Mouse (Mus musculus) midbrain, embryonic 14.5 days (tissue): Measurements from ENCODE around the gene Coa4. TPM values are rescaled to one million over a fixed set of nuclear protein-coding genes. Genes with fewer than 3 reads are reported as not detected.

Source experiments
- ATAC-seq: fragments of 200-750 bp; cut with Nextera tagmentation; 2 replicates; pipeline ENCODE4 v1.8.0; 2017; ENCODE audit warnings: moderate number of reproducible peaks, moderate library complexity; ENCODE audit not compliant: low FRiP score, low TSS enrichment
- DNase-seq: peaks from one replicate; pipeline ENCODE4 v3.0.0-alpha.2; 2015
- H3K27ac ChIP-seq: fragments of 300-500 bp; sonication (generic); replicated peaks from 2 replicates; pipeline ENCODE4 v1.5.1; 2014; ENCODE audit warnings: mild to moderate bottlenecking, low read depth, low read length, moderate library complexity
- H3K27me3 ChIP-seq: fragments of 300-500 bp; sonication (generic); 2 replicates; pipeline ENCODE4 v1.6.1; 2014; ENCODE audit warnings: low read length, control low read depth, mixed read lengths; ENCODE audit not compliant: control insufficient read depth, insufficient read depth
- H3K36me3 ChIP-seq: fragments of 300-500 bp; sonication (generic); 2 replicates; pipeline ENCODE4 v1.6.1; 2014; ENCODE audit warnings: low read length, control low read depth; ENCODE audit not compliant: control insufficient read depth, insufficient read depth
- H3K4me1 ChIP-seq: fragments of 300-500 bp; sonication (generic); 2 replicates; pipeline ENCODE4 v1.6.1; 2014; ENCODE audit warnings: mild to moderate bottlenecking, antibody characterized with exemption, low read length, control low read depth; ENCODE audit not compliant: control insufficient read depth, insufficient read depth
- H3K4me2 ChIP-seq: fragments of 300-500 bp; sonication (generic); 2 replicates; pipeline ENCODE4 v1.6.1; 2014; ENCODE audit warnings: mild to moderate bottlenecking, low read length, moderate library complexity
- H3K4me3 ChIP-seq: fragments of 300-500 bp; sonication (generic); replicated peaks from 2 replicates; pipeline ENCODE4 v1.5.1; 2014; ENCODE audit warnings: low read depth, low read length
- H3K9ac ChIP-seq: fragments of 300-500 bp; sonication (generic); replicated peaks from 2 replicates; pipeline ENCODE4 v1.6.1; 2014; ENCODE audit warnings: mild to moderate bottlenecking, low read length, moderate library complexity
- H3K9me3 ChIP-seq: fragments of 300-500 bp; sonication (generic); 2 replicates; pipeline ENCODE4 v1.6.1; 2016; ENCODE audit warnings: low read length, control low read depth, mixed read lengths; ENCODE audit not compliant: control insufficient read depth
- WGBS: fragments of 180-500 bp; shearing (Covaris S2); extraction: QIAGEN DNeasy Blood & Tissue Kit; methylation state at CpG from one replicate; pipeline ENCODE4 v1.1.7; 2014; 5-methylcytosine and 5-hydroxymethylcytosine counted together
- polyA plus RNA-seq: library from polyadenylated mRNA; unstranded; fragments of >200 nt; fragmentation: Nextera tagmentation; extraction: Ambion mirVana; gene quantifications from 2 replicates; pipeline ENCODE4 v1.2.1, GENCODE M21; 2014

Coa4 gene
- polyA plus RNA-seq = 16.5 and 16.6 TPM in 2 replicates

DNA sequence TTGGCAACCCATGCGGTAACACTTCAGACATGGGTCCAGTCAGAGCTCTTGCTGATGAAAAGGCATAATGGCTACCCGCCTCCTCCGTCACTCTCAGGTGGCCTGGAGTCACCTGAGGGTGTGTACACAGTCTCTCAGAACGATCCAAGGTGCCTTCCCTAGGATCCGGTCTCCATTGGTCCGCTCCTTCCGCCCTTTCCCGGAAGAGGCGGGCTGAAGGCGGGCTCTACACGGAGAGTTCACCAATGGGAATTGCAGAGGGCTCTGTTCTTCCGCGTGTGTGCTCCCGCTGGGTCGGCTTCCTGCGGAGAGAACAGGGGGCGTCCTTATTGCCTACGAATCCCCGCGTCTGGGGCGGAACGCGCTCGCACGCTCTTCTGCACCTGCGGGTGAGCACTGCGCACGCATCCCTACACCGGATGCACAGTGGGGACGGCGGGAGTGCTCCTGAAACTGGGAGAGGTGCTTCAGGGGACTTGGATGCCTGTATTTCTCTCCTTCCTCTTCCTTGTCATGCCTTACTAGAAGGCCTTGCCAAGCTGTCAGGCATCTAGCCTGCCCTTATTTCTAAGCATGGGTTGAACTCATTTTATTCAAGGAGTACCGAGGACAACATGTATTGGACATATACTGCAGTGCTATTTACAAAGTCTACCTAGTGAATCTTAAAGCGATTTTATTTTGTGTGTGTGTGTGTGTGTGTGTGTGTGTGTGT is at the start of gene Coa4:
TSS of gene Coa4 (plus strand) at position 268 of the 715 bp plus-strand sequence.
- DNase-seq (peak; percentile 97), ATAC-seq (peak; percentile 98)
- WGBS = under 1% methylated on average over 33 of the region's 33 CpGs
- peak within 1 kb of the TSS; percentile 60 for H3K4me3 ChIP-seq
- peaks cover 16% of the 10 kb centered on the region for H3K36me3 ChIP-seq
- no peaks in the 10 kb centered on the region for H3K27me3 ChIP-seq
- no peaks in the 10 kb centered on the region for H3K9me3 ChIP-seq
- H3K4me1 ChIP-seq = peaks cover 10% of the 10 kb centered on the region
- H3K27ac ChIP-seq = peak within 1 kb of the TSS; percentile 85
- H3K9ac ChIP-seq = peak within 1 kb of the TSS; percentile 70
- H3K4me2 ChIP-seq = peak within 1 kb of the TSS; percentile 73

DNA sequence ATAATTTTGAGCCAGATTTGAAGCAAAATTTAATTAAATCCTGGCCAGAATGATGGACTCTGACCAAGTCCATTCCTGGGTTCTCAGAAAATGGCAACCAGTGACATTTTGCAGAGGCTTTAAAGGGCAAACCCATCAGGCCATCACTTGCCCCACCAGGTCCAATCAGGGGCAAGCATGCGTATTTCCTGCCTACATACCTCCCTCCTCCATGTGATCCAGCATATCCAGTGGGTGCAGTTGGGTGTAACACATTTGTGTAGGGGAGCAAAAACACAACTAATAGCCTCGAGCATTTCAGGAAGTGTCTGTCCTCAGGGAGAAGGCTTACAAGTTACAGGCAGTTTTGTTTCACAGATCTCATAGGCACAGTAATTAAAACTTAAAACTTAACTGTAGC is 49.6 kb upstream of the Coa4 start:
- no peak for ATAC-seq
- WGBS = 76% methylated on average over 2 of the region's 2 CpGs
- no peak overlapping the region for H3K9ac ChIP-seq
- no peak overlapping the region for H3K4me3 ChIP-seq
- DNase-seq = no peak
- H3K27ac ChIP-seq = no peak overlapping the region
- H3K4me2 ChIP-seq = no peak overlapping the region
- no peaks in the 10 kb centered on the region for H3K4me1 ChIP-seq
- no peaks in the 10 kb centered on the region for H3K27me3 ChIP-seq
- H3K9me3 ChIP-seq = no peaks in the 10 kb centered on the region
- no peaks in the 10 kb centered on the region for H3K36me3 ChIP-seq

DNA sequence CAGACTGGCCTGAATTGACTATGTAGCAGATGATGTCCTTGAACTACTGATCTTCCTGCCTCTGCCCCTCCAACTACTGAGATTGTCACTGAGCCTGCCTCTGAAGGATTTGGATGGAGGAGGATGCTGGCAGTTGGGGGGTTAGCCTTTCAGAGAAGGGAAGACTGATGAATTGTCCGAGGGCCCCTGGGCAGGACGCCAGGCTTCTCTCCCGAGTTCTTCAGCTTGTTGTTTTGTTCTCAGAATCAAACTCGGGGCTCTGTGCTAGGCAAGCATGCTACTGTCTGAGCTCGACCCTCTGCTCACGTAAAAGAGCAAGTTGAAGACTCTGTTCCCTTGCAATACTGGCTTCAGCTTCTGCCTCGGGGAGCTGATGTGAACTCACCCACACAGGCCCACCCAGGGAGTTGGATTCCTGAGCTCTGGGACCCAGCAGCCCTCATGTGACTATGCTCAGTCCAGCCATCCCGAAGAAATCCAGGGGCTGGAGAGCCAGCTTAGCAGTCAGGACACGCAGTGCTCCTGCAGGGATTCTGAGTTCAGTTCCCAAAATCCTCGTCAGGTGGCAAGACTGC is 48.3 kb upstream of the Coa4 start:
- H3K9ac ChIP-seq = no peak overlapping the region
- DNase-seq (peak; percentile 71), ATAC-seq (no peak)
- no peaks in the 10 kb centered on the region for H3K9me3 ChIP-seq
- 29% methylated on average over 10 of the region's 10 CpGs for WGBS
- no peaks in the 10 kb centered on the region; the same call in 1 of the 2 replicates for H3K27me3 ChIP-seq
- no peak overlapping the region for H3K4me3 ChIP-seq
- peaks cover 5% of the 10 kb centered on the region; the same call in 1 of the 2 replicates for H3K4me1 ChIP-seq
- no peak overlapping the region for H3K4me2 ChIP-seq
- H3K27ac ChIP-seq = peak overlapping the region; percentile 9; the same call in 1 of the 2 replicates
- H3K36me3 ChIP-seq = no peaks in the 10 kb centered on the region

DNA sequence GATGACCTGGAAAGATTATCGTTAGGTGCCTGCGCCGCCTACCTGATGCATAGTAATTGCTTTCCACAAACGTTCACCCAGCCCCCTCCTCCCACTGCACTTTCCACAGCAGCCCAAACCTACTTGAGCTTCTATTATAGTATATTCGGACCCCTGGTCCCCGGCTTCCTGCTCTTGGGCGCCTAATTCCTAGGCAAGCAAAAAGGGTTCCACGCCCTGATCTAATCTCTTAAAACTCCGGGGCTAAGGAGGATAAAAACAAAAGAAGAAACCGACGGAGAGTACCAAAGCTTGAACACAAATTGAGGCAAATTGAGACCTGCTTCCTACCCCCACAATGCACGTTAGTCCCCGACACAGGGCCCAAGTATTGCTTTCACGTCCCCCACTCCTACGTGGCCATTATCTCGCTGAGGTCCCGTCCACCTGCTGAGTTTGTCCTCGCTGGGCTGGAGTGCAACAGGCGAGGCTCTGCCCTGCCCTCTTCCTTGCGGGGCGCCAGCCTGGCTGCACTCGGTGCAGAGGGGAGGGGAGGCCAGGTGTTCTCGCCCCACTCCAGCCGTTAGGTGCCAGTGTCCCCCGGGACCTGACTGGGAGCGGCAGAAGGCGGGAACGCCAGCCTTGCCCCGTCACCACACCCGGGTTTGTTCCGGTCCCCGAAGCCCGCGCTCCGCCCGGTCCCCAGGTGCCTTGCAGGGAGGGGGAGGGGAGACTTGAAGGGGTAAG is 44.3 kb upstream of the Coa4 start:
- ATAC-seq (peak; percentile 26; the same call in 1 of the 2 replicates), DNase-seq (peak; percentile 12)
- no peak overlapping the region for H3K27ac ChIP-seq
- peak overlapping the region; percentile 28 for H3K4me3 ChIP-seq
- peaks cover 17% of the 10 kb centered on the region for H3K4me1 ChIP-seq
- no peaks in the 10 kb centered on the region; the same call in 1 of the 2 replicates for H3K27me3 ChIP-seq
- peak overlapping the region; percentile 60 for H3K4me2 ChIP-seq
- 3% methylated on average over 36 of the region's 36 CpGs for WGBS
- no peaks in the 10 kb centered on the region for H3K9me3 ChIP-seq
- H3K36me3 ChIP-seq = no peaks in the 10 kb centered on the region
- H3K9ac ChIP-seq = no peak overlapping the region; the same call in 1 of the 2 replicates

DNA sequence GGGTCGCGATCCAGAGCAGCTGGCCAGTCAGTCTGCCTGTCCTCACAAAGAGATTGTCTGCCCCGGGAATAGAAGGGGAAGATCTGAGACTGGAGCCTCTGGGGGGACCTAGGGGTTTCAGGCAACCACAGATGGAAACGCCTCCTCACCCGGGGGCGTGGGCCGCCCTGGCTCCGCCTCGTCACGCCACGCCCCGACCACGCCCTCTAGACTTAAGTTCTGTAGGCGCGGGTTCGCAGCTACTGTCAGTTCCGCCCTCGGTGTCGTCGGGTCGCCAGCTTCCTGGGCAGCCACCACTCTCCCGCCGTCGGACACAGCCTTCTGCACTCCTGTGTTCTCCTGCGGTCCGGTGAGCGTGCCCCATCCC is 43.8 kb upstream of the Coa4 start, which contains the start of gene Ucp2:
TSS of gene Ucp2 (plus strand) at position 221 of the 367 bp plus-strand sequence.
- Histone ChIP-seq H3K27me3 (no peaks in the 10 kb centered on the region; the same call in 1 of the 2 replicates), H3K9ac (no peak within 1 kb of the TSS; the same call in 1 of the 2 replicates), H3K4me2 (peak within 1 kb of the TSS; percentile 60), H3K36me3 (no peaks in the 10 kb centered on the region), H3K4me3 (peak within 1 kb of the TSS; percentile 28), H3K27ac (no peak within 1 kb of the TSS), H3K4me1 (peaks cover 17% of the 10 kb centered on the region), H3K9me3 (no peaks in the 10 kb centered on the region)
- peak; percentile 21; the same call in 1 of the 2 replicates for ATAC-seq
- DNase-seq = peak; percentile 69
- 1% methylated on average over 27 of the region's 27 CpGs for WGBS

DNA sequence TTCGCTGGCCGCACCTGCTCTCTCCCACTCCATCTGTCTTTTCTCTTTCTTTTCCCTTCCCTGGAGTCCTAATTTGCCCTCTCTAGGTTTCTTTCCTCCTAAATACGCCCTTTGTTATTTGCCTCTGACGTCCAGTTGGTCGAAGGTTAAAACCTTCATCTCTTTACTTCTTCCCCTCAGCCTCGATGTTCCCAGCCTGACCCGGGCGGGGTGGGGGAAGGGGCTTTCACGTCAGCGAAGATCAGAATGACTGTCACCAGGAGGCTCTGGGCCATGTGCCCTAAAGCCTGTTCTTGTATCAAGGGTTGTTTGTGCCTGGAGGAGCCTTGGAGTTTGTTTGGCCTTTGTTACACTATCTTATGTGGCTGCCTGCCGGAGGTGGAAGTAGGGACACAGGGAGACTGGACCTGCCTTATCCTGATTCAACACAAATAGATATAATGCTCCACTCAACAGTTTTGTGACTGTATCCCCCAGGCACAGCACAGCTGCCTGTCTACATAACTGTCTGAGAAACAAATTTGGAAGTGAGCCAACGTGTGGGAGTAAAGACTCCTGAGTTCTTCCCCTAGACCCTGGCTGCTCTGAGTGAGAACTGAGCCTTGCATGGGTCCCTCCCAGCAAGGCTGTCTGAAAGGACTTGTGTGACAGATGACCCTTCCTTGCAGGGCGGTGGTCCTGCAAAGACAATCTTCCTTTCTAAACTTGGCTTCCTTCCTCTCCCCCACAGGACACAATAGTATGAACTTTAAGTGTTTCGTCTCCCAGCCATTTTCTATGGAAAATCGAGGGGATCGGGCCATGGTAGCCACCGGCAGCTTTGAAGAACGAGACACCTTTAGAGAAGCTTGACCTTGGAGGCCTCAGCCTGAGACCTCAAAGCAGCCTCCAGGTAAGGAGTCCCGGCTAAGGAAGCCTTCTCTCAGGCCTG is 43.1 kb upstream of the Coa4 start:
- ATAC-seq (no peak), DNase-seq (peak; percentile 62)
- Histone ChIP-seq H3K4me1 (peaks cover 17% of the 10 kb centered on the region), H3K9ac (no peak overlapping the region), H3K4me3 (peak overlapping the region; percentile 28), H3K36me3 (no peaks in the 10 kb centered on the region), H3K27ac (no peak overlapping the region), H3K9me3 (no peaks in the 10 kb centered on the region), H3K27me3 (no peaks in the 10 kb centered on the region; the same call in 1 of the 2 replicates), H3K4me2 (peak overlapping the region; percentile 60)
- 41% methylated on average over 19 of the region's 19 CpGs for WGBS

DNA sequence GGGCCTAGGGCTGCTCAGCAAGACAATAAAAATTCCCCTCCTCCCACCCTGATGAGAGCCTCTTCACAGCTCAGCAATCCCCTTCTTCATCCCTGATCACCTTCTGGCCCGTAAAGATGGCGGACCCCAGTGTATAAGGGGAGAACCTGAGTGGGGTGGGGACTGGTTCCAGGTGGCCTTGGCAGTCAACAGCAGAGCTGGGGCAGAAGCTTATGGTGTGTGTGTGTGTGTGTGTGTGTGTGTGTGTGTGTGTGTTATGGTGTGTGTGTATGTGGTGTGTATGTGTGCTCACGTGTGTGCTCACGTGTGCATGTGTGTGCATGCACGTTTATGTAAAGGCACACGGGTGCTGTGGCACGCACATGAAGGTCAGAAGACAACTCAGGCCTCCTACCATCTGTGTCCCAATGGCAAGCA is 42.4 kb upstream of the Coa4 start:
- H3K4me3 ChIP-seq = no peak overlapping the region
- H3K4me1 ChIP-seq = peaks cover 17% of the 10 kb centered on the region
- DNase-seq (no peak), ATAC-seq (no peak)
- no peaks in the 10 kb centered on the region for H3K36me3 ChIP-seq
- WGBS = 95% methylated on average over 7 of the region's 7 CpGs
- no peak overlapping the region for H3K27ac ChIP-seq
- H3K27me3 ChIP-seq = no peaks in the 10 kb centered on the region; the same call in 1 of the 2 replicates
- no peaks in the 10 kb centered on the region for H3K9me3 ChIP-seq
- H3K4me2 ChIP-seq = peak overlapping the region; percentile 60
- H3K9ac ChIP-seq = no peak overlapping the region

DNA sequence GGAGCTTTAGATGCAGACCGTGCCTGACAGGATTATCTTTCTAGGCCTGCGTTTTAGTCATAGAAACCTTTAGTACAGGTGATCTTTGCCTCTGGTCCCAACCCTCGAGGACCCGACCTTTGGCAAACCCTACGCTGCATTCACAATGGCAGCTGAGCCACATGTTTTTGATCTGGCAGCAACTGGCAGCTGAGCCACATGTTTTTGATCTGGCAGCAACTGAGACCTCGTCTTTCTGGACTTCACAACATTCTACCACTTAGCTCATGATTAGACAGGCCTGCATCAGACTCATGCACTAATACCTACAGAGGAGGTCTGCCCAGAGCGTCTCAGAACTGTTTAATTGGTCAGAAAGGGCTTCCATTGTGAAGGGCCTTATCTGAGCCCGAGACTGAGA is 41.8 kb upstream of the Coa4 start:
- peak; percentile 14 for DNase-seq
- Histone ChIP-seq H3K9me3 (no peaks in the 10 kb centered on the region), H3K9ac (no peak overlapping the region), H3K4me1 (peaks cover 17% of the 10 kb centered on the region), H3K27ac (peak overlapping the region; percentile 72), H3K36me3 (no peaks in the 10 kb centered on the region), H3K4me3 (no peak overlapping the region), H3K27me3 (no peaks in the 10 kb centered on the region; the same call in 1 of the 2 replicates), H3K4me2 (peak overlapping the region; percentile 23)
- ATAC-seq = no peak
- WGBS = 35% methylated on average over 8 of the region's 8 CpGs
